Mouse (Mus musculus): ENCODE measurements around the gene Tm9sf3.

- TF ChIP-seq POLR2A (IDR thresholded peaks at IDR 0.05; ENCODE audit: low read depth, low read length) (no peak), CTCF (IDR thresholded peaks at IDR 0.05; ENCODE audit: extremely low read depth, insufficient read length, insufficient replicate concordance, low read depth, low read length) (no peak)
These were observed 4.5 kb downstream of the Tm9sf3 start for GRCm38 (mm10) chr19:41259256-41259655.

Data from small intestine, adult 2 months (tissue).